In genomic region chr19:58121628-58122027, GRCm38 (mm10) we compare ENCODE assay signal across 20 mouse cellular contexts.
DNase-seq lines count a peak whose midpoint lies in the region; ATAC-seq and TF ChIP-seq lines count a peak whose summit lies in the region.
"Had no signal": no experiment of that assay in that cellular context is flagged by ENCODE, and none has a peak within 500 bp of the region (broad histone marks: within the 10 kb centered on the region; RNA-seq: fewer than 3 reads in every experiment).

No protein-coding gene starts in this region.

- ATAC-seq in hindbrain, embryonic 12.5 days (ENCODE audit: low FRiP score), result no peak
- ATAC-seq in hindbrain, embryonic 16.5 days, result no peak
- ATAC-seq in neural tube, embryonic 13.5 days (ENCODE audit: low read depth), result 0 out of 2 replicates have a peak, but pooled peaks have one; percentile 16
- no peak for ATAC-seq in neural tube, embryonic 15.5 days (ENCODE audit: low FRiP score)
- no peak for ATAC-seq in embryonic facial prominence, embryonic 11.5 days (replicated peaks; ENCODE audit: insufficient number of reproducible peaks, low FRiP score, low TSS enrichment, low read depth)
- ATAC-seq: forebrain, embryonic 13.5 days; forebrain, postnatal 0 days; intestine, embryonic 15.5 days had no signal

- peak; percentile 82 for DNase-seq in embryonic facial prominence, embryonic 11.5 days (ENCODE audit: low spot score)
- peak; percentile 47 for DNase-seq in mesoderm, embryonic 11.5 days (ENCODE audit: low read depth, low spot score)
- DNase-seq in left cerebral cortex, adult 2 months (ENCODE audit: extremely low spot score in 1 of 2, low spot score in 2 of 2), result no peak
- DNase-seq in kidney, postnatal 4 days, result no peak
- DNase-seq: adrenal gland, adult 8-10 months; adrenal gland, postnatal 36 days; cerebellum, postnatal 10 days; forebrain, postnatal 0 days; gastrocnemius, postnatal 36 days; heart, adult 11 months; heart, postnatal 4 days had no signal

- H3K36me3 ChIP-seq in hindbrain, embryonic 12.5 days, result no peaks in the 10 kb centered on the region
- no peaks in the 10 kb centered on the region for H3K36me3 ChIP-seq in hindbrain, embryonic 16.5 days (ENCODE audit: control insufficient read depth, insufficient read depth, low read length)
- H3K36me3 ChIP-seq in neural tube, embryonic 13.5 days, result no peaks in the 10 kb centered on the region
- no peaks in the 10 kb centered on the region for H3K36me3 ChIP-seq in neural tube, embryonic 15.5 days
- H3K36me3 ChIP-seq in embryonic facial prominence, embryonic 11.5 days (replicated peaks; ENCODE audit: control insufficient read depth, insufficient read depth, low read depth, low read length), result no peaks in the 10 kb centered on the region
- H3K36me3 ChIP-seq: embryonic facial prominence, embryonic 12.5 days; heart, embryonic 13.5 days; hindbrain, embryonic 13.5 days; intestine, embryonic 15.5 days had no signal

- H3K9me3 ChIP-seq in hindbrain, embryonic 12.5 days (replicated peaks), result no peaks in the 10 kb centered on the region
- no peaks in the 10 kb centered on the region for H3K9me3 ChIP-seq in hindbrain, embryonic 16.5 days (ENCODE audit: control insufficient read depth, low read length)
- no peaks in the 10 kb centered on the region for H3K9me3 ChIP-seq in neural tube, embryonic 13.5 days
- H3K9me3 ChIP-seq in neural tube, embryonic 15.5 days (replicated peaks), result no peaks in the 10 kb centered on the region
- H3K9me3 ChIP-seq in embryonic facial prominence, embryonic 11.5 days (replicated peaks; ENCODE audit: control insufficient read depth, low read length), result no peaks in the 10 kb centered on the region
- H3K9me3 ChIP-seq: embryonic facial prominence, embryonic 12.5 days; forebrain, embryonic 13.5 days; heart, embryonic 13.5 days; hindbrain, embryonic 13.5 days; intestine, embryonic 15.5 days had no signal

- H3K27me3 ChIP-seq in hindbrain, embryonic 12.5 days, result no peaks in the 10 kb centered on the region
- no peaks in the 10 kb centered on the region for H3K27me3 ChIP-seq in hindbrain, embryonic 16.5 days (replicated peaks; ENCODE audit: control insufficient read depth, insufficient read depth, low read length)
- no peaks in the 10 kb centered on the region; the same call in 1 of the 2 replicates for H3K27me3 ChIP-seq in neural tube, embryonic 13.5 days
- no peaks in the 10 kb centered on the region for H3K27me3 ChIP-seq in neural tube, embryonic 15.5 days (replicated peaks)
- no peaks in the 10 kb centered on the region for H3K27me3 ChIP-seq in embryonic facial prominence, embryonic 11.5 days (ENCODE audit: control insufficient read depth, insufficient read depth, low read length)
- H3K27me3 ChIP-seq: embryonic facial prominence, embryonic 12.5 days; forebrain, embryonic 13.5 days; heart, embryonic 13.5 days; hindbrain, embryonic 13.5 days; intestine, embryonic 15.5 days had no signal

- no peak overlapping the region for H3K4me2 ChIP-seq in hindbrain, embryonic 12.5 days (replicated peaks)
- H3K4me2 ChIP-seq in hindbrain, embryonic 16.5 days (ENCODE audit: low read length), result no peak overlapping the region
- H3K4me2 ChIP-seq in neural tube, embryonic 13.5 days, result no peak overlapping the region
- H3K4me2 ChIP-seq in neural tube, embryonic 15.5 days, result no peak overlapping the region
- no peak overlapping the region for H3K4me2 ChIP-seq in embryonic facial prominence, embryonic 11.5 days (ENCODE audit: low read depth, low read length)
- H3K4me2 ChIP-seq: embryonic facial prominence, embryonic 12.5 days; forebrain, embryonic 13.5 days; heart, embryonic 13.5 days; hindbrain, embryonic 13.5 days; intestine, embryonic 15.5 days had no signal

- intact Hi-C loops in left cerebral cortex, adult 2 months (cut with DNase I), result no loop called here

- H3K4me3 ChIP-seq in hindbrain, embryonic 12.5 days, result no peak overlapping the region
- H3K4me3 ChIP-seq in hindbrain, embryonic 16.5 days (ENCODE audit: low read length), result no peak overlapping the region
- H3K4me3 ChIP-seq in neural tube, embryonic 13.5 days, result no peak overlapping the region
- no peak overlapping the region for H3K4me3 ChIP-seq in neural tube, embryonic 15.5 days (replicated peaks)
- no peak overlapping the region for H3K4me3 ChIP-seq in embryonic facial prominence, embryonic 11.5 days (ENCODE audit: low read depth, low read length)
- H3K4me3 ChIP-seq in left cerebral cortex, adult 2 months, result no peak overlapping the region
- H3K4me3 ChIP-seq: embryonic facial prominence, embryonic 12.5 days; forebrain, embryonic 13.5 days; heart, embryonic 13.5 days; hindbrain, embryonic 13.5 days; intestine, embryonic 15.5 days had no signal

- H3K4me1 ChIP-seq in hindbrain, embryonic 12.5 days, result peaks cover 38% of the 10 kb centered on the region
- H3K4me1 ChIP-seq in hindbrain, embryonic 16.5 days (ENCODE audit: control insufficient read depth, insufficient read depth, low read depth, low read length), result no peaks in the 10 kb centered on the region; the same call in 1 of the 2 replicates
- peaks cover 49% of the 10 kb centered on the region for H3K4me1 ChIP-seq in neural tube, embryonic 13.5 days (replicated peaks)
- H3K4me1 ChIP-seq in neural tube, embryonic 15.5 days, result peaks cover 23% of the 10 kb centered on the region
- peaks cover 3% of the 10 kb centered on the region for H3K4me1 ChIP-seq in embryonic facial prominence, embryonic 11.5 days (ENCODE audit: control insufficient read depth, insufficient read depth, low read length)

- no peak for TF ChIP-seq CTCF in left cerebral cortex, adult 2 months (IDR thresholded peaks at IDR 0.05)

- 0 out of 2 replicates have a peak overlapping the region, but pooled peaks have one; percentile 0 for H3K27ac ChIP-seq in hindbrain, embryonic 12.5 days
- no peak overlapping the region for H3K27ac ChIP-seq in hindbrain, embryonic 16.5 days (ENCODE audit: low read depth, low read length)
- H3K27ac ChIP-seq in neural tube, embryonic 13.5 days (replicated peaks), result no peak overlapping the region
- H3K27ac ChIP-seq in neural tube, embryonic 15.5 days (replicated peaks), result no peak overlapping the region
- H3K27ac ChIP-seq in embryonic facial prominence, embryonic 11.5 days (replicated peaks; ENCODE audit: low read depth, low read length), result no peak overlapping the region
- H3K27ac ChIP-seq in left cerebral cortex, adult 2 months, result no peak overlapping the region
- H3K27ac ChIP-seq: embryonic facial prominence, embryonic 12.5 days; forebrain, embryonic 13.5 days; heart, embryonic 13.5 days; hindbrain, embryonic 13.5 days; intestine, embryonic 15.5 days had no signal

- WGBS in hindbrain, embryonic 12.5 days, result 38% methylated on average over 6 of the region's 6 CpGs
- WGBS in hindbrain, embryonic 16.5 days, result 40% methylated on average over 6 of the region's 6 CpGs
- 33% methylated on average over 6 of the region's 6 CpGs for WGBS in neural tube, embryonic 13.5 days
- 30% methylated on average over 6 of the region's 6 CpGs for WGBS in neural tube, embryonic 15.5 days
- WGBS in embryonic facial prominence, embryonic 11.5 days, result 31% methylated on average over 6 of the region's 6 CpGs

- H3K9ac ChIP-seq in hindbrain, embryonic 12.5 days, result no peak overlapping the region
- H3K9ac ChIP-seq in hindbrain, embryonic 16.5 days (ENCODE audit: low read depth, low read length), result no peak overlapping the region
- no peak overlapping the region for H3K9ac ChIP-seq in neural tube, embryonic 13.5 days
- no peak overlapping the region for H3K9ac ChIP-seq in neural tube, embryonic 15.5 days (replicated peaks)
- no peak overlapping the region for H3K9ac ChIP-seq in embryonic facial prominence, embryonic 11.5 days (replicated peaks; ENCODE audit: low read length)
- H3K9ac ChIP-seq: embryonic facial prominence, embryonic 12.5 days; forebrain, embryonic 13.5 days; forebrain, postnatal 0 days; heart, embryonic 13.5 days; hindbrain, embryonic 13.5 days; intestine, embryonic 15.5 days had no signal

Comparison
In these comparisons a context has a peak if more than half of its experiments do, and no peak if none do; other contexts are left out.
1. DNase-seq: peak in embryonic facial prominence, embryonic 11.5 days (single experiment) and mesoderm, embryonic 11.5 days (single experiment); none in left cerebral cortex, adult 2 months (0 of 2) and kidney, postnatal 4 days (0 of 2).